Mouse (Mus musculus): ENCODE measurements at regions not wholly inside any gene's neighbourhood (a gene's known extent, or its start where the extent isn't known, plus 50 kb on each side); places are given as distances from the start of the nearest gene placed in this dataset.
"Not testable (repeated sequence)": the region's sequence is repeated elsewhere in the genome, so short reads cannot be mapped to it uniquely, and the experiment has no call there.

GRCm38 (mm10) chr6:67679106-67679505 is 143.5 kb upstream of the Tacstd2 start:
- DNase-seq; intact Hi-C loops (cut with DNase I): not testable (repeated sequence)

DNA sequence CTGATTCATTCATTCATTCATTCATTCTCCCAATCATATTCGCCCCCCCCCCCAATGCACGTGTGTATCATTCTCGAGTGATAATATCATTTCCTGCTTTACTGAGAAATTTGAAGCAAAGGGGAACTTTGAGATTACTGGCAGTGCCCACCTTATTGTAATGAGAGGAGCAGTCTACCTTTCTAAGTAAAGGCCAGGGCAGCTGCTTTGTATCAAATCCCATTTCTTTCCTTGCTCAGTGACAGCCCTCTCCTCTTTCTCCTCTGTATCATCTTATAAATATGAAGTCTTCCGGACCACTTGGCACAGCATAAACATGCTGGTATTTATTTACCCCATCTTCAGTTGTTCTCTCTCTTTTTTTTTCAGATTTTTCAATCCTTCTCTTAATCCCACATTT is 139.1 kb upstream of the Tacstd2 start:
- intact Hi-C loops (cut with DNase I); DNase-seq: not testable (repeated sequence)

DNA sequence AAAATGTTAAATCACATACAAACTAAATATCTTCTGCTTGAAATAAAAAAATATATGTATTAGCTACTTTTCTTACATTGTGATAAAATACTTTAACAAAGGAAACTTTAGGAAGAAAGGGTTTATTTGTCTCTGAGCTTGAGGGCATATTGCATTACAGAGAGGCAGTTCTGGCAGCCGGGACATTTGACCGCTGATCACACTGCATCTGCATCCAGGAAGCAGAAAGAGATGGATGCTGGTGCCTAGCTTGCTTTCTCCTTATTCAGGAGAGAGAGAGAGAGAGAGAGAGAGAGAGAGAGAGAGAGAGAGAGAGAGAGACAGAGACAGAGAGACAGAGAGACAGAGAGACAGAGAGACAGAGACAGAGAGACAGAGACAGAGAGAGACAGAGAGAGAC is 137.7 kb upstream of the Tacstd2 start:
- DNase-seq; intact Hi-C loops (cut with DNase I): not testable (repeated sequence)

DNA sequence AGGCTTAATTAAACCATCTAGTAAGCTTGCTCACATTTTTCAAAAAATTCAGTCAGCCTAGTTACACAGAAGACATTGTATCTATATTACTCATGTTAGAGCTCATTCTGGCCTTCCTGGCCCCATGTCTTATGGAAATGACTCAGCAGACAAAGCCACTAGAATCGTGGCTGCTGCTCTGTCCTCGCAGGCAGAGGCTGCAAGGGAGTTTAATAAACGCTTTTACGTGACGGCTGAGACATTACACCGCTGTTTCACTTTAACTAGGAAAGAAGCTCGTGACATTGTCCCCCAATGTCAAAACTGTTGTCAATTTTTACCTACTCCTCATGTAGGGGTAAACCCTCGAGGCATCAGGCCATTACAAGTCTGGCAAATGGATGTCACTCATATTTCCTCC is 132.5 kb upstream of the Tacstd2 start:
- intact Hi-C loops (cut with DNase I); DNase-seq: not testable (repeated sequence)

- DNase-seq = no peak
- intact Hi-C loops (cut with DNase I) = no loop called here
These were observed 96.0 kb upstream of the Tacstd2 start for GRCm38 (mm10) chr6:67631617-67632016.

- intact Hi-C loops (cut with DNase I) = no loop called here
- DNase-seq = no peak
These were observed 74.8 kb upstream of the Tacstd2 start for GRCm38 (mm10) chr6:67610402-67610801.

- intact Hi-C loops (cut with DNase I); DNase-seq: not testable (repeated sequence)
These were observed 73.9 kb upstream of the Tacstd2 start for GRCm38 (mm10) chr6:67609461-67609860.

All from heart, postnatal 10 days (tissue).